Mouse (Mus musculus) adrenal gland, adult 18-20 months (tissue): ENCODE measurements around the gene Scaf8. TPM values are rescaled to one million over a fixed set of nuclear protein-coding genes. Genes with fewer than 3 reads are reported as not detected.

Experiments used
- total RNA-seq, 2 experiments: library from RNA; stranded (reverse); gene quantifications; 1 replicate in 1 of 2; 2 replicates in 1 of 2; pipeline ENCODE4 v1.2.3; 2021

Gene Scaf8
- total RNA-seq, 2 experiments from 2014 or later, result 43.4 to 45.8 TPM

Other genes with a start within 250 kb of the Scaf8 start
- gene Tiam2, start 211.6 kb downstream of the Scaf8 start, total RNA-seq, result 10 to 100 TPM in 1 of 2 experiments, 1 to 10 TPM in 1; 6.4 to 29.1 TPM